Mouse (Mus musculus) midbrain, embryonic 12.5 days (tissue): ENCODE data around the gene Ltb4r1. TPM values are rescaled to one million over a fixed set of nuclear protein-coding genes. Genes with fewer than 3 reads are reported as not detected.
A peak's percentile ranks its signal among the peaks of the same experiment; 100 is the strongest.

ENCODE experiments used
- ATAC-seq: fragments of 200-750 bp; cut with Nextera tagmentation; 2 replicates; pipeline ENCODE4 v1.8.0; 2017; ENCODE audit warnings: low read depth, moderate TSS enrichment, moderate library complexity; ENCODE audit not compliant: low FRiP score
- H3K27ac ChIP-seq: fragments of 300-500 bp; sonication (generic); replicated peaks from 2 replicates; pipeline ENCODE4 v1.5.1; 2016; ENCODE audit warnings: mild to moderate bottlenecking
- H3K27me3 ChIP-seq: fragments of 300-500 bp; sonication (generic); 2 replicates; pipeline ENCODE4 v1.6.1; 2016; ENCODE audit warnings: mild to moderate bottlenecking
- H3K36me3 ChIP-seq: fragments of 300-500 bp; sonication (generic); 2 replicates; pipeline ENCODE4 v1.6.1; 2016
- H3K4me1 ChIP-seq: fragments of 300-500 bp; sonication (generic); 2 replicates; pipeline ENCODE4 v1.6.1; 2016
- H3K4me2 ChIP-seq: fragments of 300-500 bp; sonication (generic); replicated peaks from 2 replicates; pipeline ENCODE4 v1.6.1; 2016; ENCODE audit warnings: mild to moderate bottlenecking, moderate library complexity
- H3K4me3 ChIP-seq: fragments of 300-500 bp; sonication (generic); 2 replicates; pipeline ENCODE4 v1.5.1; 2016; ENCODE audit warnings: mild to moderate bottlenecking
- H3K9ac ChIP-seq: fragments of 300-500 bp; sonication (generic); replicated peaks from 2 replicates; pipeline ENCODE4 v1.6.1; 2016; ENCODE audit warnings: mild to moderate bottlenecking, moderate library complexity
- H3K9me3 ChIP-seq: fragments of 300-500 bp; sonication (generic); 2 replicates; pipeline ENCODE4 v1.6.1; 2016; ENCODE audit warnings: mild to moderate bottlenecking
- WGBS: fragments of 180-500 bp; shearing (Covaris S2); methylation state at CpG from one replicate; pipeline ENCODE4 v1.1.7; 2016; 5-methylcytosine and 5-hydroxymethylcytosine counted together
- polyA plus RNA-seq: library from polyadenylated mRNA; unstranded; fragments of >200 nt; fragmentation: Nextera tagmentation; extraction: Ambion mirVana; gene quantifications from 2 replicates; pipeline ENCODE4 v1.2.1, GENCODE M21; 2016

Ltb4r1 gene
- polyA plus RNA-seq, 1 experiment from 2014 or later: 0.13 TPM

DNA sequence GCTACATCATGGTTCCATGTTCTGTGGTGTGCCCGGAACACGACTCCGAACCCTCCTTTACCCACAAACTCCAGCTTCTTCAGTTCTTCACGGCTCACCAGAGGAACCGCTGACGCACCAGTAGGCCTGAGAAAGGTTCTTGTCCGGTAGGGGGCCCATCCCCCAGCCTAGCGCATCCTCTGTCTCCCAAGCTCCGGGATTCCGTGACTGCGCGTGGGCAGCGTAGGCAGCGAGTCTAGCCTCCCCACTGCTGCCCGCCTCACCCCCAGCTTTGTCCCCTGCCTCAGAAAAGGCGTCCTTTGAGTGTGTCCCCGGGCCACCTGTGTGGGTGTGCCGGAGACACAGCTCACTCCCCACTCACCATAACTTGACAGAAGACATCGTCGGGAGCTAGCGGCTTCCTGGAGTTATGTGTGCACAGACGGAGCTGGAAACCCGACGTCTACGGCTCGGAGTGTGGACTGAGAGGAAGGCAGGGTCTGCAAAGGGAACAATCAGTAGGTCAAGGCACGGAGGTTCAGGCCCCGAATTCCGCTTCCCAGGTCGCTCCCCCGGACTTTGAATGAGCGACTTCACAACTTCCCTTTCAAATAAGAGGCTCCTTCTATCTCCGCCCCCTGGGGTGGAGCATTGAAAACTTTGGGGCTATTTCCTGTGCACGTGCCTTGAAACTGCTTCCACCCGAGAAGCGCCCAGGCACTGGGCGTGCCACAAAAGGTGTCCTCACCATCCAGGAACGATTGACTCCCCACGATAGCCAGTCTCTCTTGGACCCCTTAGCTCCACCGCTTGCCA is 22.7 kb downstream of the Ltb4r1 start, which contains the start of gene Ripk3:
Ripk3 (minus strand) TSS at position 610 of the 795 bp plus-strand sequence.
- peaks cover 6% of the 10 kb centered on the region for H3K4me1 ChIP-seq
- no peak for ATAC-seq
- WGBS: 5% methylated on average over 40 of the region's 40 CpGs
- H3K4me3 ChIP-seq: peak within 1 kb of the TSS; percentile 25
- H3K36me3 ChIP-seq: no peaks in the 10 kb centered on the region
- H3K9ac ChIP-seq: no peak within 1 kb of the TSS
- peak within 1 kb of the TSS; percentile 44 for H3K4me2 ChIP-seq
- no peaks in the 10 kb centered on the region for H3K9me3 ChIP-seq
- H3K27me3 ChIP-seq: peaks cover 70% of the 10 kb centered on the region
- H3K27ac ChIP-seq: no peak within 1 kb of the TSS

GRCm38 (mm10) chr14:55793461-55793860 is 27.7 kb downstream of the Ltb4r1 start:
- H3K9me3 ChIP-seq: no peaks in the 10 kb centered on the region
- no peak overlapping the region for H3K4me2 ChIP-seq
- peaks cover 20% of the 10 kb centered on the region for H3K27me3 ChIP-seq
- peaks cover 1% of the 10 kb centered on the region; the same call in 1 of the 2 replicates for H3K4me1 ChIP-seq
- no peaks in the 10 kb centered on the region for H3K36me3 ChIP-seq
- no peak overlapping the region for H3K9ac ChIP-seq
- WGBS: 78% methylated on average over 2 of the region's 2 CpGs
- ATAC-seq: no peak
- no peak overlapping the region for H3K27ac ChIP-seq
- H3K4me3 ChIP-seq: no peak overlapping the region

DNA sequence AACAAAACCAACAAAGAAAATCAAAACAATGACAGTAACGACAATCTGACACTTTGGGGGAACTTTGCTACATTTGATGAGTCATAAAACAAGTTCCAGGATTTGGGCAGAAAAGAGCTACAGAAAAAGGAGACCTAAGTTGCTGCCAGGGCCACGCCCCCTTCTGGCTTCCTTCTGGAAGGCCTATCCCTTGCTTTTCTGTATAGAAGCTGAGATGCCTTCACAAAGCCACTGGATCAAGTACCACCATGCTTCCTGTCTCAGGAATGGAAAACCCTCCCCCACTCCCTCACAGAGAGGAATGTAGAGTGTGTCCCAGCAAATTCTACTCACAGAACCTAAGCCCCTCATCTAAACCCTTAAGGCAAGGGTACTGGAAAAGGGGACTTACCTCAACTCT is 28.2 kb downstream of the Ltb4r1 start:
- Histone ChIP-seq H3K9me3 (no peaks in the 10 kb centered on the region), H3K36me3 (no peaks in the 10 kb centered on the region), H3K4me2 (no peak overlapping the region), H3K27me3 (peaks cover 15% of the 10 kb centered on the region), H3K4me3 (no peak overlapping the region), H3K9ac (no peak overlapping the region), H3K4me1 (no peaks in the 10 kb centered on the region), H3K27ac (no peak overlapping the region)
- WGBS: 63% methylated on average over 2 of the region's 2 CpGs
- ATAC-seq: no peak

DNA sequence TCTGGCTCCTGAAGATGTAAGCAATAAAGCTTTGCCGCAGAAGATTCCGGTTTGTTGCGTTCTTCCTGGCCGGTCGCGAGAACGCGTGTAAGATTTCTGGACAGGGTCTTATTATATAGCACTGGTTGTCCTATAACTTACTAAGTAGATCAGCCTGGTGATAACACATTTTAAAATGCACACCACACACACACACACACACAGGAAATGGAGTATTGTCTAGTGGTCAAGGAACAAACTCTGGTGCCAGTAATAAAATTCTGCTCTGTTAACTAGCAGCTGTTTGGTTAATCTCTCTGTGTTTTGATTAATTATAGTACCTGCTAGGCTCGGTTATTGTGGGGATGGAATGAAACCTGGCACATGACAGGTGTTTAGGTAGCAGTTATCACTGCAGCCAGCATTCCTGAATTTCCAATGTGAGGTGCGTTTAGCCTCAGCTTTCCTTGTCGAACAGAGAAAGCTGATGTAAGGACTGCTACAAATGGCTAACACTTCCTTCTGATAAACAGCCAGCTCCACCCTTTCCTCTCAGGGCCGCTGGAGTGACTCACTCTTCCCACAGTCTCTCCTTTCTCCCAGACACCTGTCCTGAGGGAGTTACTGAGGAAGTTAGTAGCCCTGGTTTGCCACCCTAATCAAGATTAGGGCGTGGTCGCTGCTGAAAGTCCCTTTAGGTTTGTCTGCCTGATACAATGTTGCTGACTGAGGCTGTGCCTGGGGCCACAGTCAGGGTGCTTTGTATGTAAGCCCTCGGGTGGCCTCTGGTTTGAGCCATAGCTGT is 29.8 kb downstream of the Ltb4r1 start:
- no peaks in the 10 kb centered on the region for H3K36me3 ChIP-seq
- H3K9me3 ChIP-seq: no peaks in the 10 kb centered on the region
- no peak overlapping the region for H3K4me2 ChIP-seq
- H3K4me3 ChIP-seq: no peak overlapping the region
- WGBS: 87% methylated on average over 15 of the region's 15 CpGs
- no peak for ATAC-seq
- H3K27me3 ChIP-seq: no peaks in the 10 kb centered on the region
- H3K4me1 ChIP-seq: no peaks in the 10 kb centered on the region
- H3K9ac ChIP-seq: no peak overlapping the region
- no peak overlapping the region for H3K27ac ChIP-seq

- WGBS: 30% methylated on average over 16 of the region's 16 CpGs
- 0 out of 2 replicates have a peak, but pooled peaks cover 7% of the 10 kb centered on the region for H3K27me3 ChIP-seq
These were observed 49.1 kb downstream of the Ltb4r1 start for GRCm38 (mm10) chr14:55814885-55815284.

GRCm38 (mm10) chr14:55815310-55815751 is 49.6 kb downstream of the Ltb4r1 start:
- ATAC-seq: peak; percentile 75; the same call in 1 of the 2 replicates
- 23% methylated on average over 17 of the region's 17 CpGs for WGBS

More at GRCm38 (mm10) chr14:55814885-55815284, 49.1 kb downstream of the Ltb4r1 start:
- peak overlapping the region; percentile 51 for H3K9ac ChIP-seq
- ATAC-seq: peak; percentile 71; the same call in 1 of the 2 replicates
- no peaks in the 10 kb centered on the region for H3K4me1 ChIP-seq
- H3K36me3 ChIP-seq: no peaks in the 10 kb centered on the region
- H3K4me2 ChIP-seq: peak overlapping the region; percentile 63
- H3K27ac ChIP-seq: no peak overlapping the region
- peak overlapping the region; percentile 50 for H3K4me3 ChIP-seq
- no peaks in the 10 kb centered on the region for H3K9me3 ChIP-seq

More at GRCm38 (mm10) chr14:55815310-55815751, 49.6 kb downstream of the Ltb4r1 start:
- peak overlapping the region; percentile 63 for H3K4me2 ChIP-seq
- H3K9ac ChIP-seq: peak overlapping the region; percentile 51
- no peak overlapping the region for H3K27ac ChIP-seq
- 0 out of 2 replicates have a peak, but pooled peaks cover 7% of the 10 kb centered on the region for H3K27me3 ChIP-seq
- H3K36me3 ChIP-seq: no peaks in the 10 kb centered on the region
- H3K4me3 ChIP-seq: peak overlapping the region; percentile 50
- no peaks in the 10 kb centered on the region for H3K9me3 ChIP-seq
- H3K4me1 ChIP-seq: no peaks in the 10 kb centered on the region

Other genes starting within 250 kb of the Ltb4r1 start
- gene Nrl, start 241.0 kb upstream of the Ltb4r1 start, polyA plus RNA-seq: not detected in 2 replicates
- gene Pck2, start 225.7 kb upstream of the Ltb4r1 start, polyA plus RNA-seq: 16.8 and 22.0 TPM in 2 replicates
- gene Dcaf11, start 206.0 kb upstream of the Ltb4r1 start, polyA plus RNA-seq: 113 and 117 TPM in 2 replicates
- gene A730061H03Rik, start 205.6 kb upstream of the Ltb4r1 start, polyA plus RNA-seq: not detected in 2 replicates
- 0.24 TPM in 1 of 2 replicates, not detected in the other for gene Fitm1, start 190.3 kb upstream of the Ltb4r1 start, polyA plus RNA-seq
- gene Psme1, start 187.8 kb upstream of the Ltb4r1 start, polyA plus RNA-seq: 122 and 127 TPM in 2 replicates
- gene Emc9, start 180.7 kb upstream of the Ltb4r1 start, polyA plus RNA-seq: 6.4 and 6.7 TPM in 2 replicates
- 192 and 215 TPM in 2 replicates for gene Psme2, start 174.8 kb upstream of the Ltb4r1 start, polyA plus RNA-seq
- 20.0 and 20.5 TPM in 2 replicates for gene Rnf31, start 174.3 kb upstream of the Ltb4r1 start, polyA plus RNA-seq
- 9.4 and 11.5 TPM in 2 replicates for gene Irf9, start 162.4 kb upstream of the Ltb4r1 start, polyA plus RNA-seq
- gene Rec8, start 147.9 kb upstream of the Ltb4r1 start, polyA plus RNA-seq: 6.6 and 7.3 TPM in 2 replicates
- 78.5 and 85.4 TPM in 2 replicates for gene Ipo4, start 130.0 kb upstream of the Ltb4r1 start, polyA plus RNA-seq
- 3.5 and 4.9 TPM in 2 replicates for gene Gm49378, start 128.1 kb upstream of the Ltb4r1 start, polyA plus RNA-seq
- 64.0 and 66.1 TPM in 2 replicates for gene Tm9sf1, start 122.2 kb upstream of the Ltb4r1 start, polyA plus RNA-seq
- gene Tssk4, start 115.8 kb upstream of the Ltb4r1 start, polyA plus RNA-seq: 0.63 and 0.80 TPM in 2 replicates
- gene Mdp1, start 105.5 kb upstream of the Ltb4r1 start, polyA plus RNA-seq: 63.8 and 67.2 TPM in 2 replicates
- 56.4 and 64.8 TPM in 2 replicates for gene Gmpr2, start 94.0 kb upstream of the Ltb4r1 start, polyA plus RNA-seq
- gene Nedd8, start 93.8 kb upstream of the Ltb4r1 start, polyA plus RNA-seq: 515 and 554 TPM in 2 replicates
- 53.5 and 55.4 TPM in 2 replicates for gene Tinf2, start 84.1 kb upstream of the Ltb4r1 start, polyA plus RNA-seq
- 0.56 and 0.59 TPM in 2 replicates for gene Tgm1, start 52.0 kb upstream of the Ltb4r1 start, polyA plus RNA-seq
- 34.7 and 35.3 TPM in 2 replicates for gene Rabggta, start 43.7 kb upstream of the Ltb4r1 start, polyA plus RNA-seq
- 64.8 and 65.9 TPM in 2 replicates for gene Dhrs1, start 20.3 kb upstream of the Ltb4r1 start, polyA plus RNA-seq
- gene Nop9, start 20.3 kb upstream of the Ltb4r1 start, polyA plus RNA-seq: 44.1 and 45.9 TPM in 2 replicates
- not detected in 2 replicates for gene Cideb, start 7.5 kb upstream of the Ltb4r1 start, polyA plus RNA-seq
- gene Ltb4r2, start 4.5 kb upstream of the Ltb4r1 start, polyA plus RNA-seq: 0.24 and 0.41 TPM in 2 replicates
- gene Adcy4, start 18.1 kb downstream of the Ltb4r1 start, polyA plus RNA-seq: 6.6 and 7.9 TPM in 2 replicates
- gene Ripk3, start 22.9 kb downstream of the Ltb4r1 start, polyA plus RNA-seq: 5.3 and 8.3 TPM in 2 replicates
- 20.2 and 24.0 TPM in 2 replicates for gene Nfatc4, start 57.2 kb downstream of the Ltb4r1 start, polyA plus RNA-seq
- 27.6 and 28.0 TPM in 2 replicates for gene Nynrin, start 88.0 kb downstream of the Ltb4r1 start, polyA plus RNA-seq
- 0.12 and 0.15 TPM in 2 replicates for gene Cbln3, start 118.4 kb downstream of the Ltb4r1 start, polyA plus RNA-seq
- gene Khnyn, start 119.0 kb downstream of the Ltb4r1 start, polyA plus RNA-seq: 21.5 and 22.4 TPM in 2 replicates
- gene Sdr39u1, start 134.3 kb downstream of the Ltb4r1 start, polyA plus RNA-seq: 41.3 and 44.6 TPM in 2 replicates
- gene Cma1, start 178.7 kb downstream of the Ltb4r1 start, polyA plus RNA-seq: not detected in 2 replicates
- gene Cma2, start 185.0 kb downstream of the Ltb4r1 start, polyA plus RNA-seq: not detected in 2 replicates